ENCODE assay signal across 21 mouse cellular contexts in genomic region chr7:102317583-102318168, GRCm38 (mm10). TPM values are rescaled to one million over a fixed set of nuclear protein-coding genes. Genes with fewer than 3 reads are reported as not detected.
DNase-seq lines count a peak whose midpoint lies in the region; TF ChIP-seq lines count a peak whose summit lies in the region.
"Had no signal": no experiment of that assay in that cellular context is flagged by ENCODE, and none has a peak within 500 bp of the region (broad histone marks: within the 10 kb centered on the region; RNA-seq: fewer than 3 reads in every experiment).

No protein-coding gene starts in this region.

- H3K4me3 ChIP-seq in MEL (ENCODE audit: control insufficient read depth in 1 of 2, insufficient read depth in 1 of 2, low read depth in 2 of 2, low read length in 2 of 2) = peak overlapping the region in 1 of 2 experiments; percentile 4; a peak in 2 of 4 replicates
- H3K4me3 ChIP-seq: embryonic facial prominence, embryonic 12.5 days; erythroblast, embryonic 14.5 days; hindbrain, embryonic 13.5 days; limb, embryonic 12.5 days; liver, embryonic 12.5 days; midbrain, embryonic 10.5 days; neural tube, embryonic 13.5 days had no signal

- H3K27me3 ChIP-seq in MEL (ENCODE audit: control insufficient read depth in 1 of 2, insufficient read depth in 2 of 2, low read length in 2 of 2) = no peaks in the 10 kb centered on the region
- H3K27me3 ChIP-seq: embryonic facial prominence, embryonic 12.5 days; hindbrain, embryonic 13.5 days; limb, embryonic 12.5 days; liver, embryonic 12.5 days; neural tube, embryonic 13.5 days had no signal

- TF ChIP-seq RAD21 in MEL (IDR thresholded peaks at IDR 0.05; ENCODE audit: low read depth, low read length) = no peak; the same call in 1 of the 2 replicates

- H3K4me1 ChIP-seq in MEL (ENCODE audit: control insufficient read depth in 1 of 2, insufficient read depth in 2 of 2, low read length in 2 of 2) = peaks cover 35 to 39% of the 10 kb centered on the region in 2 experiments
- H3K4me1 ChIP-seq: embryonic facial prominence, embryonic 12.5 days; hindbrain, embryonic 13.5 days; neural tube, embryonic 13.5 days had no signal

- TF ChIP-seq POLR2A in MEL (IDR thresholded peaks at IDR 0.05; ENCODE audit: control insufficient read depth in 1 of 2, insufficient read depth in 1 of 2, low read depth in 1 of 2, low read length in 2 of 2, poor library complexity in 1 of 2) = peak in 1 of 2 experiments; percentile 61; a peak in 2 of 4 replicates

- no peak for TF ChIP-seq CTCF in MEL (IDR thresholded peaks at IDR 0.05 in 2 of 3, conservative IDR thresholded peaks at IDR 0.05 in 1 of 3; ENCODE audit: control insufficient read depth in 1 of 3, insufficient read depth in 1 of 3, low read depth in 2 of 3, low read length in 3 of 3, poor library complexity in 1 of 3, severe bottlenecking in 1 of 3)

- peaks cover 18% of the 10 kb centered on the region for H3K79me2 ChIP-seq in MEL (ENCODE audit: control insufficient read depth, insufficient read depth, low read length, poor library complexity)

- H3K27ac ChIP-seq in MEL (ENCODE audit: control insufficient read depth, low read depth, low read length) = peak overlapping the region; percentile 95
- H3K27ac ChIP-seq: embryonic facial prominence, embryonic 12.5 days; hindbrain, embryonic 13.5 days; limb, embryonic 12.5 days; liver, embryonic 12.5 days; midbrain, embryonic 10.5 days; neural tube, embryonic 13.5 days had no signal

- H3K9ac ChIP-seq in MEL (ENCODE audit: control insufficient read depth, low read depth, low read length, poor library complexity, severe bottlenecking) = peak overlapping the region; percentile 35; the same call in 1 of the 2 replicates
- H3K9ac ChIP-seq: embryonic facial prominence, embryonic 12.5 days; forebrain, postnatal 0 days; hindbrain, embryonic 13.5 days; limb, embryonic 12.5 days; liver, embryonic 12.5 days; lung, embryonic 14.5 days; neural tube, embryonic 13.5 days had no signal

- DNase-seq in CD4-positive helper T cell, adult 2 months (ENCODE audit: low read depth, low spot score) = peak; percentile 59
- DNase-seq in MEL (ENCODE audit: low read depth, low spot score) = peak; percentile 84
- DNase-seq in induced T-regulatory cell, adult 2 months (ENCODE audit: low read depth) = peak; percentile 63
- peak; percentile 16 to 50 for DNase-seq in natural killer cell, adult 2 months (ENCODE audit: low spot score in 2 of 2)
- no peak for DNase-seq in adrenal gland, postnatal 14 days
- no peak for DNase-seq in lung, postnatal 10 days
- DNase-seq in yolk sac, embryonic 10.5 days (ENCODE audit: low spot score) = no peak
- DNase-seq: adrenal gland, adult 8-10 months; cerebellum, adult 9-11 months; forebrain, postnatal 0 days; heart, postnatal 14 days; kidney, postnatal 4 days; layer of hippocampus, adult 9-11 months; lung, embryonic 14.5 days had no signal

- H3K9me3 ChIP-seq in MEL (replicated peaks; ENCODE audit: insufficient read depth, low read length) = no peaks in the 10 kb centered on the region
- H3K9me3 ChIP-seq: embryonic facial prominence, embryonic 12.5 days; hindbrain, embryonic 13.5 days; limb, embryonic 12.5 days; liver, embryonic 12.5 days; midbrain, embryonic 10.5 days; neural tube, embryonic 13.5 days had no signal

- TF ChIP-seq EP300 in MEL (IDR thresholded peaks at IDR 0.05; ENCODE audit: low read depth in 1 of 2, low read length in 2 of 2) = peak; percentile 77 to 85

- peaks cover 0 to 54% of the 10 kb centered on the region in 2 experiments; a peak in 3 of 4 replicates for H3K36me3 ChIP-seq in MEL (ENCODE audit: control insufficient read depth in 1 of 2, insufficient read depth in 2 of 2, low read length in 2 of 2)
- H3K36me3 ChIP-seq: embryonic facial prominence, embryonic 12.5 days; hindbrain, embryonic 13.5 days; limb, embryonic 12.5 days; liver, embryonic 12.5 days; midbrain, embryonic 10.5 days; neural tube, embryonic 13.5 days had no signal

TF ChIP-seq in MEL, 35 proteins besides CTCF, POLR2A, EP300 and RAD21:
- TF ChIP-seq CHD2 (IDR thresholded peaks at IDR 0.05; ENCODE audit: low read length) (no peak), SIN3A (IDR thresholded peaks at IDR 0.05; ENCODE audit: low read length) (peak; percentile 89), MYB (IDR thresholded peaks at IDR 0.05; ENCODE audit: low read depth, low read length) (no peak), TAL1 (IDR thresholded peaks at IDR 0.05; ENCODE audit: low read length) (no peak), ETS1 (IDR thresholded peaks at IDR 0.05; ENCODE audit: low read depth, low read length) (peak; percentile 77; the same call in 1 of the 2 replicates), ZMIZ1 (IDR thresholded peaks at IDR 0.05; ENCODE audit: low read depth, low read length) (no peak), MEF2A (IDR thresholded peaks at IDR 0.05; ENCODE audit: extremely low read depth, insufficient replicate concordance, low read depth, low read length, poor library complexity, severe bottlenecking) (0 out of 2 replicates have a peak, but pooled peaks have one; percentile 9), USF2 (IDR thresholded peaks at IDR 0.05; ENCODE audit: borderline replicate concordance in 1 of 2, insufficient read depth in 1 of 2, low read depth in 1 of 2, low read length in 2 of 2) (no peak), GATA1 (IDR thresholded peaks at IDR 0.05; ENCODE audit: low read depth, low read length) (peak; percentile 72), POLR2AphosphoS5 (IDR thresholded peaks at IDR 0.05; ENCODE audit: borderline replicate concordance, low read depth, low read length) (no peak), USF1 (IDR thresholded peaks at IDR 0.05; ENCODE audit: low read depth, low read length) (no peak), MAZ (IDR thresholded peaks at IDR 0.05; ENCODE audit: low read depth, low read length) (no peak), HCFC1 (IDR thresholded peaks at IDR 0.05; ENCODE audit: low read depth, low read length) (peak; percentile 78), ZC3H11A (IDR thresholded peaks at IDR 0.05; ENCODE audit: low read depth, low read length) (no peak), ZNF384 (IDR thresholded peaks at IDR 0.05; ENCODE audit: low read depth, low read length) (no peak), GABPA (IDR thresholded peaks at IDR 0.05; ENCODE audit: low read depth, low read length) (no peak), MAX (IDR thresholded peaks at IDR 0.05; ENCODE audit: low read length) (peak; percentile 79), NELFE (IDR thresholded peaks at IDR 0.05; ENCODE audit: low read depth, low read length) (peak; percentile 64), UBTF (IDR thresholded peaks at IDR 0.05; ENCODE audit: borderline replicate concordance, insufficient read depth, low read depth, low read length) (no peak), POLR2AphosphoS2 (IDR thresholded peaks at IDR 0.05; ENCODE audit: low read length) (peak; percentile 45; the same call in 1 of the 2 replicates), MYC (IDR thresholded peaks at IDR 0.05; ENCODE audit: low read depth, low read length) (peak; percentile 91), NRF1 (IDR thresholded peaks at IDR 0.05; ENCODE audit: insufficient read depth, low read depth, low read length, poor library complexity, severe bottlenecking) (no peak), RCOR1 (IDR thresholded peaks at IDR 0.05; ENCODE audit: low read depth, low read length) (0 out of 2 replicates have a peak, but pooled peaks have one; percentile 26), MAFK (IDR thresholded peaks at IDR 0.05; ENCODE audit: borderline replicate concordance, low read depth, low read length) (no peak), MXI1 (IDR thresholded peaks at IDR 0.05; ENCODE audit: low read depth, low read length) (peak; percentile 65; the same call in 1 of the 2 replicates), CHD1 (IDR thresholded peaks at IDR 0.05; ENCODE audit: low read depth, low read length) (peak; percentile 92), TBP (IDR thresholded peaks at IDR 0.05; ENCODE audit: low read depth, low read length) (peak; percentile 87), E2F4 (IDR thresholded peaks at IDR 0.05; ENCODE audit: borderline replicate concordance, low read depth, low read length) (no peak), ELF1 (IDR thresholded peaks at IDR 0.05; ENCODE audit: low read depth, low read length) (peak; percentile 97), BHLHE40 (IDR thresholded peaks at IDR 0.05; ENCODE audit: borderline replicate concordance, low read depth, low read length) (0 out of 2 replicates have a peak, but pooled peaks have one; percentile 10), TCF12 (IDR thresholded peaks at IDR 0.05; ENCODE audit: low read depth, low read length) (peak; percentile 33; the same call in 1 of the 2 replicates), SMC3 (IDR thresholded peaks at IDR 0.05; ENCODE audit: low read depth, low read length) (no peak), JUND (IDR thresholded peaks at IDR 0.05; ENCODE audit: low read depth, low read length) (0 out of 2 replicates have a peak, but pooled peaks have one; percentile 19), KAT2A (conservative IDR thresholded peaks at IDR 0.05; ENCODE audit: low read depth, low read length) (no peak), ZKSCAN1 (IDR thresholded peaks at IDR 0.05; ENCODE audit: low read depth, low read length) (no peak)

RNA-seq across cellular contexts. Expression of gene Stim1, which starts 50.1 kb away (rescaled TPM):
- 26.1 and 28.2 TPM in 2 replicates for total RNA-seq in MEL (2012; rRNA removed)
- polyA plus RNA-seq in MEL (2012; ENCODE audit: insufficient read depth in 1 of 2, insufficient read length in 2 of 2, low read depth in 1 of 2, low replicate concordance in 2 of 2, missing spikeins in 1 of 2) = 10 to 100 TPM in 1 of 2 experiments, not detected in 1; 65.0 TPM
- total RNA-seq in adrenal gland, postnatal 14 days (2021) = 71.0 and 88.3 TPM in 2 replicates

Comparison
In these comparisons a context has a peak if more than half of its experiments do, and no peak if none do; other contexts are left out.
1. DNase-seq: peak in CD4-positive helper T cell, adult 2 months (single experiment), MEL (single experiment), induced T-regulatory cell, adult 2 months (single experiment) and natural killer cell, adult 2 months (2 of 2); none in adrenal gland, postnatal 14 days (single experiment), lung, postnatal 10 days (single experiment) and yolk sac, embryonic 10.5 days (single experiment).